7 mouse cellular contexts compared by ENCODE assay signal in the genomic region with DNA sequence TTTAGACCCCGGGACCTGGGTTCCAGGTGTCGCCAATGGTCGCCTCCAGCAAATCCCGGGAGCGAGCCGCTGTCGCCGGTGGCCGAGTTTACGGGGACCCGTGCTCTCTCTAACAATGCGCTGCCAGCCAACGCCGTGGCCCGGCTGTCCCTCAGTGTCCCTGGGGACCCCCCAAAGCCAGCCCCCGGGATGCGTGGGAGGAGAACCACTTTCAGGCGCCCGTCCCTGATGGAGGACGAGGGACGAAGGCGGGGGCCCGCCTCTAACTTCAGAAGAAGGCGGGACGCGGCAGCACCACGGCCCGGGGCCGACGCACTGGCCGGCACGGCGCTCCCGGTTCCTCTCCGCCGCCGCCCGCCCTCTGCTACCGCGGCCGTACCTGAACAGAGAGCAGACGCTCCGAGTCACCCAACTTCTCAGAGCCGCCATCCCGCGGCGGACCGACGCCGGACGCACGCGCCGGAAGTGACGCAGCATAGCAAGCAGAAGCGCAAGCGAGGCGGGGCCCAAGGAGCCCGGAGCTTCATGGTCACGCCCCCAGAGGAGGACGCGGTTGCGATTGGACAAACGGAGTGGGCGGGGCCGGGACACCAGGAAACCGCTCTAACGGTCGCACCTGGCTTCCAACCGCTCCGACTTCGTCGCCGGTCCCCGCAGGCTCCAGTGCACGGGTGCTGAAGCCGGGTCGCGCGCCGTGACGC. TPM values are rescaled to one million over a fixed set of nuclear protein-coding genes. Genes with fewer than 3 reads are reported as not detected.
DNase-seq lines count a peak whose midpoint lies in the region; ATAC-seq lines count a peak whose summit lies in the region.

A gene (minus strand): TSS at position 485 of the 701 bp plus-strand sequence.

- no peaks in the 10 kb centered on the region for H3K36me3 ChIP-seq in intestine, embryonic 16.5 days (ENCODE audit: control insufficient read depth, insufficient read depth, low read length)
- peaks cover 2% of the 10 kb centered on the region; the same call in 1 of the 2 replicates for H3K36me3 ChIP-seq in midbrain, embryonic 11.5 days (ENCODE audit: control insufficient read depth, insufficient read depth, low read length)

- peak within 1 kb of the TSS; percentile 81 for H3K9ac ChIP-seq in intestine, embryonic 16.5 days (ENCODE audit: low read depth, low read length)
- peak within 1 kb of the TSS; percentile 89 for H3K9ac ChIP-seq in midbrain, embryonic 11.5 days (ENCODE audit: low read length)

- H3K27ac ChIP-seq in intestine, embryonic 16.5 days (ENCODE audit: low read length) = no peak within 1 kb of the TSS
- peak within 1 kb of the TSS; percentile 61; the same call in 1 of the 2 replicates for H3K27ac ChIP-seq in midbrain, embryonic 11.5 days (ENCODE audit: low read depth, low read length)

- intact Hi-C loops in left cerebral cortex, postnatal 36 days (cut with DNase I) = no loop called here

- ATAC-seq in intestine, embryonic 16.5 days = peak; percentile 99
- ATAC-seq in midbrain, embryonic 11.5 days (ENCODE audit: low FRiP score) = peak; percentile 98

- no peaks in the 10 kb centered on the region for H3K9me3 ChIP-seq in intestine, embryonic 16.5 days (ENCODE audit: control insufficient read depth, low read length)
- no peaks in the 10 kb centered on the region for H3K9me3 ChIP-seq in midbrain, embryonic 11.5 days (ENCODE audit: control insufficient read depth, low read length)

- no peaks in the 10 kb centered on the region for H3K27me3 ChIP-seq in intestine, embryonic 16.5 days (replicated peaks; ENCODE audit: control insufficient read depth, insufficient read depth, low read length)
- no peaks in the 10 kb centered on the region for H3K27me3 ChIP-seq in midbrain, embryonic 11.5 days (ENCODE audit: control insufficient read depth, insufficient read depth, low read length)

- H3K4me2 ChIP-seq in intestine, embryonic 16.5 days (ENCODE audit: low read depth, low read length) = peak within 1 kb of the TSS; percentile 95
- peak within 1 kb of the TSS; percentile 59 for H3K4me2 ChIP-seq in midbrain, embryonic 11.5 days

- WGBS in intestine, embryonic 16.5 days = under 1% methylated on average over 80 of the region's 82 CpGs
- under 1% methylated on average over 82 of the region's 82 CpGs for WGBS in midbrain, embryonic 11.5 days

- peak within 1 kb of the TSS; percentile 86 for H3K4me3 ChIP-seq in intestine, embryonic 16.5 days (ENCODE audit: low read length)
- peak within 1 kb of the TSS; percentile 93 for H3K4me3 ChIP-seq in midbrain, embryonic 11.5 days (ENCODE audit: low read depth, low read length)

- peak; percentile 97 for DNase-seq in adrenal gland, adult 8-10 months
- peak; percentile 98 for DNase-seq in embryo, embryonic 9.5 days (ENCODE audit: extremely low spot score)
- DNase-seq in gastrocnemius, postnatal 4 days (ENCODE audit: low spot score in 2 of 2) = peak; percentile 92 to 99
- DNase-seq in left cerebral cortex, postnatal 36 days (ENCODE audit: low spot score in 2 of 2) = peak; percentile 98
- peak; percentile 99 for DNase-seq in midbrain, embryonic 11.5 days (ENCODE audit: low spot score, missing footprints)
- peak; percentile 95 for DNase-seq in skeletal muscle tissue, adult 2 months (ENCODE audit: low read depth, low spot score)

- peaks cover 11% of the 10 kb centered on the region; the same call in 1 of the 2 replicates for H3K4me1 ChIP-seq in intestine, embryonic 16.5 days (ENCODE audit: control insufficient read depth, insufficient read depth, low read length)
- peaks cover 13% of the 10 kb centered on the region for H3K4me1 ChIP-seq in midbrain, embryonic 11.5 days (ENCODE audit: control insufficient read depth, insufficient read depth, low read length)

RNA-seq across cellular contexts. Expression of the gene that starts here (rescaled TPM):
- total RNA-seq in adrenal gland, adult 8-10 months (2022) = 10 to 100 TPM; 86.9 to 99.4 (median 88.5) TPM
- total RNA-seq in gastrocnemius, postnatal 4 days (2021) = 10 to 100 TPM; 38.9 to 47.4 TPM
- polyA plus RNA-seq in intestine, embryonic 16.5 days (2015; fragmentation: Nextera tagmentation; extraction: Ambion mirVana) = 87.7 and 89.7 TPM in 2 replicates
- total RNA-seq in left cerebral cortex, postnatal 36 days (2021) = 10 to 100 TPM; 29.7 to 35.6 TPM
- polyA plus RNA-seq in midbrain, embryonic 11.5 days (2014; fragmentation: Nextera tagmentation; extraction: Ambion mirVana) = 167 and 169 TPM in 2 replicates
